Mouse (Mus musculus) cerebellum, adult (tissue): ENCODE results near the gene Arhgdig.
"Not testable (repeated sequence)": the region's sequence is repeated elsewhere in the genome, so short reads cannot be mapped to it uniquely, and the experiment has no call there.

ENCODE experiments used
- ATAC-seq: cut with Nextera tagmentation; 2 replicates; pipeline ENCODE4 v1.9.2; 2017; ENCODE audit warnings: mild to moderate bottlenecking, moderate library complexity, mixed read lengths; ENCODE audit not compliant: insufficient number of reproducible peaks, low FRiP score, low TSS enrichment

Arhgdig gene

DNA sequence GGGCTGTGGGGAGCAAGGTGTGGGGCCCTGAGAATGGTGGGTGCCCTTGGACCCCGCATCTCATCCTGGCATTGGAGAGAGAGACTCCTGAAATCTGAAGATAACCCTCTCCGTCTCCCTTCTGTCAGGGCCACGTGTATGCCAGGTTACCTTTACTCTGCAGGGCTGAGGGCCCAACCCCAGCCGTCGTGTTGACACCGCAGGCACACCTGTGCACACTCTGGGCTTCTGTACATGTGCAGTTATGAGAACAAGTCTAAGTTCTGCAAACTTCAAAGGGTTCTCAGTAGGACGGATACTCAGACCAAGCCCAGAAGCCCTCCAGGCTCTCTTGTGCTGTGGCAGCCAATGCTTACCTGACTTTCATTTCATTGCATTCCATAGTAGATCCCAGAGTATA lies 4.7 kb upstream of the Arhgdig start:
- ATAC-seq: no peak

DNA sequence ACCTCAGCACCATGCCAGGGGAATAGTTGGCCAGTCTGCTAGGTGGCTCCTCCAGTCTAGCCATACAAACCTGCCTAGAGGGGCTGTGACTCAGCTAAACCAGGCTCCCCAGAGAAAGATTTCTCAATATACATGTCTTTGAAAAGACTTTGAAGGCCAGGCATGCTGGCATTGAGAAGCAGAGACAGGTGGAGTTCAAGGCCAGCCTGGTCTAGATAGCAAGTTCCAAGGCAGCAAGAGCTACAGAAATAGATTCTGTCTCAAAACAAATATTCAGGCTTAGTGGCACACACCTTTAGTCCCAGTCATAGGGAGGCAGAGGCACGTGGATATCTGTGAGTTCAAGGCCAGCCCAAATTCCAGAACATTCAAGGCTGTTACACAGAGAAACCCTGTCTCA lies 1.2 kb downstream of the Arhgdig start:
- ATAC-seq: no peak

- ATAC-seq: no peak
Measured at GRCm38 (mm10) chr17:26204766-26205165, 2.8 kb downstream of the Arhgdig start.

DNA sequence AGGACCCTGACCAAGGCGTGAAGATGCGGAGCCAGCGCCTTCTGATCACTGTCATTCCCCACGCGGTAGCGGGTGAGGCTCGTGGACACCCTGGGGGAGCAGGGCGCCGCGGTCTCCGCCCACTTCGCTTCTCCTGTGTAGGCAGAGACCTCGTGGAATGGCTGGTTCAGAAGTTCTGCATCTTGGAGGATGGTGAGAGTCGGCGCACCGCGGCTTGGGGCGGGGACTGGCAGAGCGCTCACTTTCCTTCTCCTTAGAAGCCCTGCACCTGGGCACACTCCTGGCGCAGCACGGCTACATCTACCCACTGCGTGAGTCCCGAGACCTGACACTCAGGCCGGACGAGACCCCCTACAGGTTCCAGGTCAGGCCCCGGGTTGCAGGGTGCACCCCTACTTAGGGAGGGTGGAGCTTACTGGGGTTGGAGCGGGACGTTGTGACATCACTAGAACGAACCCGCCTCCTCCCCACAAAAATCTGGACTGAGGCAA lies 4.2 kb downstream of the Arhgdig start:
- no peak for ATAC-seq

- no peak for ATAC-seq
Measured at GRCm38 (mm10) chr17:26202737-26203136, 4.8 kb downstream of the Arhgdig start, which contains the start of gene Rgs11. Gene Rgs11 (plus strand): TSS chr17:26202951.

DNA sequence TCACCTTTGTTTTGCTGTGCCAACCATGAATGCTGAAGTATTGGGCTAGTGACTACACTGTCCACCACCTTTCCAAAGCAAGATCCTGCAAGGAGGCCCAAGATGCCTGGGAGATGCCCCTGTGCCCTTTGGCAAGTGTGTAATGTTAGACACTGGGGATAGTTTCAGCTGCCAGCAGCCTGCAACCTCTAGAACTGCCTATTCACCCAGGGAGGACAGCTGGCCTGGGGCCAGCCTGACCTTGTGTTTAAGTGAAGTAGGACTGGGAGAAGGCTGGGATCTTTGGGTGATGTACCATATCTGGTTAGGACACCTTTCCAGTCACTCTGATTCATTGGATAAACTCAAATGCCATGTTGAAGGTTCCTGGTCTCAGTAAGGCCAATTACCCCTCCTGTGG lies 5.6 kb downstream of the Arhgdig start:
- no peak for ATAC-seq

GRCm38 (mm10) chr17:26200831-26201705 lies 6.5 kb downstream of the Arhgdig start:
- ATAC-seq: no peak

GRCm38 (mm10) chr17:26198892-26199291 lies 8.7 kb downstream of the Arhgdig start, which contains the start of gene Pdia2:
Gene Pdia2 (minus strand): TSS chr17:26199087.
- no peak for ATAC-seq

DNA sequence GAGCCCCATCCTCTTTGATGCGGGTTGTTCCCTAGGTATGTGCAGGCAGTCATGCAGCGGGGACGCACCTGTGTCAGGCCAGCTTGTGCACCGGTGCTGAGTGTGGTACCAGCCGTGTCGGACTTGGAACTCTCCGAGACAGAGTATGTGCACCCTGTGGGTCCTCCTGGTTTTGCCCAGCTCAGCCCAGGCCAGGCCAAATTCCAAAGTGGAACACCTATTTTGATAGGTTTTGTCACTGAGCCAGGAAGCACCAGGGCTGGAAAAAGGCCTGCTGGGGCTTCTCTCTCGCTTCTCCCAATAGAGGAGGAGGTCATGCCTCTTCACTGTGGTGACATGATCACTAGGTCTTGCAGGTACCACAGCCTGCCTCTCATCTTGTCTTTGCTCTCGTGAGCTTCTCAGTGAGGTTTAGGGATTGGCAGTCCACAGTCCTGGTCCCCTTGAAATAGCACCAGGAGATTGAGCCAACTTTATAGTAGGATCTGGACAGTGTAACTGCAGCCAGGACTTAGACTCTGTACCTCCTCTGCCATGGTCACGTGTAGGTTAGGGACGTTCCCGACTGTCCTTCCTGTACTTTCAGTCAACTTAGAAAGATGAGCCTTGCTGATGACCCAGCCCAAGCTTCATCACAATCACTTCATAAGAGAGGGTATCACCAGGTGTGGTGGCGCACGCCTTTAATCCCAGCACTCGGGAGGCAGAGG lies 14.9 kb downstream of the Arhgdig start:
- no peak for ATAC-seq

- not testable (repeated sequence) for ATAC-seq
Measured at GRCm38 (mm10) chr17:26191486-26191885, 16.1 kb downstream of the Arhgdig start.

- ATAC-seq: no peak
Measured at GRCm38 (mm10) chr17:26188091-26188805, 19.3 kb downstream of the Arhgdig start.

DNA sequence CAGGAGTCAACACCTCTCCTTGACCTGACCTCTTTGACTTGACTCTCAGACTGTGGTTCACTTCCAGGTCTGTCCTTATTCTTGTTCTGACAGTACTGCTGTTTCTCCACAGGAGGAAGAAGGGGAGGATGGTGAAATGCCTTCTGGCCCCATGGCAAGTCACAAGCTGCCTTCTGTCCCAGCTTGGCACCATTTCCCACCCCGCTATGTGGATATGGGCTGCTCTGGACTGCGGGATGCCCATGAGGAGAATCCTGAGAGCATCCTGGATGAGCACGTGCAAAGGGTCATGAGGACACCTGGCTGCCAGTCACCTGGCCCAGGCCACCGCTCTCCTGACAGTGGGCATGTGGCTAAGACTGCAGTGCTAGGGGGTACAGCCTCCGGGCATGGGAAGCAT lies 20.0 kb downstream of the Arhgdig start:
- ATAC-seq: peak; percentile 45; the same call in 1 of the 2 replicates

- no peak for ATAC-seq
Measured at GRCm38 (mm10) chr17:26181179-26181578, 26.4 kb downstream of the Arhgdig start.

- ATAC-seq: no peak
Measured at GRCm38 (mm10) chr17:26178611-26179010, 29.0 kb downstream of the Arhgdig start.

DNA sequence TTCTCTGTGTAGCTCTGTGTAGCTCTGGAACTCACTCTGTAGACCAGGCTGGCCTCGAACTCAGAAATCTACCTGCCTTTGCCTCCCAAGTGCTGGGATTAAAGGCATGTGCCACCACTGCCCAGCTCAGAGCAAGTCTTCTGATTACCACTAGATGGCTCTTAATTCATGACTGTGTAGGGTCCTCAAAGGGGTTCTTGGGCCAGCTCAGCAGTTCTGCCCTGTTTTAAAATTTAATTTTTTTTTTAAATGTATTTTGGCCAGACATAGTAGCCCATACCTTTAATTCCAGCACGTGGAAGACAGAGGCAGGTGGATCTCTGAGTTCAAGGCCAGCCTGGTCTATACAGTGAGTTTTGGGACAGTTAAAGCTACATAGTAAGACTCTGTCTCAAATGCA lies 32.3 kb downstream of the Arhgdig start:
- not testable (repeated sequence) for ATAC-seq

DNA sequence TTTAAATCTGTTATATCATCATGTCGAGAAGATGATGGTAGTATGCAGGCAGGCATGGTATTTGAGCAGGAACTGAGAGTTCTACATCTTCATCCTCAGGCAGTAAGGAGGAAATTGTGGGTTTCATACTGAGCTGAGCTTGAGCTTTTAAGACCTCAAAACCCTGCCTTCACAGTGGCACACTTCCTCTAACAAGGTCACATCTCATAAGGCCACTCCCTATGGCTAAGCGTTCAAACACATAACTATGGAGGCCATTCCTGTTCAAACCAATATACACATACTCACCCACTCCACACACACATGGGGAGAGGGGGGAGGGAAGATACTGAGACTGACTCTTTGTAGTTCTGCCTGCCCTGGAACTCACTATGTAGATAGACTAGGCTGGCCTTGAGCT lies 39.5 kb downstream of the Arhgdig start:
- no peak for ATAC-seq

DNA sequence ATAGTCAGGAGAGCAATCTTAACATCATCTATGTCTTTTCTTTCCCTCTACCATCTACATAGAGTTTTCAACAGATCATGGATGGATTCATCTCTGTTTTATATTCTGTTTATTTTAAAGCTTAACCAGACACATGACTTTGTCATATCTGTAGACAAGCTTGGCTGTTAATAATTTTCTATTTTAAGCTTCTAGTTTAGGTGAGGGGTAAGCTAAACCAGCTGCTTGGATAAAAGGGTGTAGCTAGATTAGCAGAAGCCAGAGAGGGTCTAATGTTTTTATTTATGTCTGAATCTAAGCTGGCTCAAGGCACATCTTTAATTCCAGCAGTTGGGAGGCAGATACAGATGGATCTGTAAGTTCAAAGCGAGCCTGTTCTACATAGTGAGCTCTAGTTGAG lies 44.9 kb downstream of the Arhgdig start:
- ATAC-seq: no peak

GRCm38 (mm10) chr17:26151886-26152630 lies 55.5 kb downstream of the Arhgdig start:
- no peak for ATAC-seq
